Mouse (Mus musculus): ENCODE results near the gene Ttc9b.

Gene Ttc9b

DNA sequence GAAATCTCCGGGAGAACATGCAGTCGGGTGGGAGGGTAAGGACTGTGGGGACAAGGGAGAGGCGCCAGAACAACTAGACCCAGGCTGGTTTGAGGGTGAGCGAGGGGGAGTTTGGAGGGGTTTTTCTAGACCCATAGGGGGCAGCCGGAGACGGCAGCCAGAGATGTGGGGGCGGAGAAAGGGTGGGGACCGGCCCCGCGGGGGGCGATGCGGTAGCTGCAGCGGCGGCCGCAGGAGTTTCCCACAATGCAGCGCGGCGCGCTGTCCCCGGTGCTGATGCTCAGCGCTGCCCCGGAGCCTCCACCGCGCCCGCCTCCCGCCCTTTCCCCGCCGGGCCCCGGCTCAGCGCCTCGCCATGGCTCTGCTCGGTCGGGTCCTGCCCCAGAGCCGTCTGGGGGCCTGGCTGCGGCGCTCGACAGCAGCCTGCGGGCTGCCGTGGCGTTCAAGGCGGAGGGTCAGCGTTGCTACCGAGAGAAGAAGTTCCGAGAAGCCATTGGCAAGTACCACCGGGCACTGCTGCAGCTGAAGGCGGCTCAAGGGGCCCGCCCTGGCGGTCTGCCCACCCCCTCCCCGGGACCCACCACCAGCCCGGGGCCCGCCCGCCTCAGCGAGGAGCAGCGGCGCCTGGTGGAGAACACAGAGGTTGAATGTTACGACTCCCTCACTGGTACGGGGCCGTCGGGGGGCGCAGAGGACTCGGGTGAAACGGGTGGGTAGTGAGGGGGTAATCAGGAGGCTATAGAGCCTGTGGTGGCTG, at the start of gene Ttc9b:
Gene Ttc9b (plus strand): TSS at position 235 of the 757 bp plus-strand sequence.
- Histone ChIP-seq H3K9me3 (ENCODE audit: low read length) (no peaks in the 10 kb centered on the region), H3K4me3 (replicated peaks; ENCODE audit: low read length) (peak within 1 kb of the TSS; percentile 79), H3K36me3 (ENCODE audit: insufficient read depth, low read length) (no peaks in the 10 kb centered on the region), H3K27me3 (ENCODE audit: insufficient read depth, low read length) (peaks cover 57% of the 10 kb centered on the region), H3K4me1 (replicated peaks; ENCODE audit: low read depth, low read length) (peaks cover 57% of the 10 kb centered on the region)
- TF ChIP-seq CTCF (conservative IDR thresholded peaks at IDR 0.05; ENCODE audit: low read length) (no peak), NANOG (IDR thresholded peaks at IDR 0.05; ENCODE audit: borderline replicate concordance, low read length) (no peak), POU5F1 (IDR thresholded peaks at IDR 0.05; ENCODE audit: borderline replicate concordance, low read length) (no peak)

DNA sequence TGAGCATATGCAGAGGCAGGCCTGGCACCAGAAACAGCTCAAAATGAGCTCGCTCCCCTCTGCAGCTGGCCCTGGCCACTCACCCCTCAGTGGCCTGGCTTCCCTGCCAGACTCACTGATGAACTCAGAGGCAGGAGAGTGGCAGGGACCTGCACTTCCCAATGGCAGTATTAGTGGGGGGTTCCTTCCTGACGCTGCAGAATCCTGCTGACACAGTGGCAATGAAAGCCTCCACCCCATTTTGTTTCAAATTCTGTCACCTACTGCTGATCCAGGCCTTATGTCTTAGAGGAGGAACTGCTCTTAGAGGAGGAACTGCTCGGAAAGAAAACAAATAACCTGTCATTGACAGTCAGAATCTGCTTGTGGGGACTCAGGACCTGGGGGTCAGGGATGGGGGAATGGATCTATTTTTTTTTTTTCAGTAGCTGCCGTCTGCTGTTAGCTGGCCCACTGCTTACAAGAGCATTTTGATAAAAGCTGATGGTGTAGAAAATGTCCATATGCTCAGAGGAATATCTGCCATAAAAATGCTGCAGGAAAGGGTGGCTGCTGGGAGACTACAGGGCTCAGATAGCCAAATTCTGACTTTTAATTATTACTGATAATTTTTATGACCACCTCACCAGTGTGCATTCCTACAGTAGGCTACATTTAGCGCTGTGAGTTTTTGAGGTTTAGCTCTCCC, 48.9 kb upstream of the Ttc9b start:
- TF ChIP-seq POU5F1 (IDR thresholded peaks at IDR 0.05; ENCODE audit: borderline replicate concordance, low read length) (no peak), CTCF (conservative IDR thresholded peaks at IDR 0.05; ENCODE audit: low read length) (no peak), NANOG (IDR thresholded peaks at IDR 0.05; ENCODE audit: borderline replicate concordance, low read length) (no peak)
- Histone ChIP-seq H3K4me3 (replicated peaks; ENCODE audit: low read length) (no peak overlapping the region), H3K4me1 (replicated peaks; ENCODE audit: low read depth, low read length) (peaks cover 85% of the 10 kb centered on the region), H3K27me3 (ENCODE audit: insufficient read depth, low read length) (no peaks in the 10 kb centered on the region), H3K9me3 (ENCODE audit: low read length) (no peaks in the 10 kb centered on the region), H3K36me3 (ENCODE audit: insufficient read depth, low read length) (peaks cover 65% of the 10 kb centered on the region)

DNA sequence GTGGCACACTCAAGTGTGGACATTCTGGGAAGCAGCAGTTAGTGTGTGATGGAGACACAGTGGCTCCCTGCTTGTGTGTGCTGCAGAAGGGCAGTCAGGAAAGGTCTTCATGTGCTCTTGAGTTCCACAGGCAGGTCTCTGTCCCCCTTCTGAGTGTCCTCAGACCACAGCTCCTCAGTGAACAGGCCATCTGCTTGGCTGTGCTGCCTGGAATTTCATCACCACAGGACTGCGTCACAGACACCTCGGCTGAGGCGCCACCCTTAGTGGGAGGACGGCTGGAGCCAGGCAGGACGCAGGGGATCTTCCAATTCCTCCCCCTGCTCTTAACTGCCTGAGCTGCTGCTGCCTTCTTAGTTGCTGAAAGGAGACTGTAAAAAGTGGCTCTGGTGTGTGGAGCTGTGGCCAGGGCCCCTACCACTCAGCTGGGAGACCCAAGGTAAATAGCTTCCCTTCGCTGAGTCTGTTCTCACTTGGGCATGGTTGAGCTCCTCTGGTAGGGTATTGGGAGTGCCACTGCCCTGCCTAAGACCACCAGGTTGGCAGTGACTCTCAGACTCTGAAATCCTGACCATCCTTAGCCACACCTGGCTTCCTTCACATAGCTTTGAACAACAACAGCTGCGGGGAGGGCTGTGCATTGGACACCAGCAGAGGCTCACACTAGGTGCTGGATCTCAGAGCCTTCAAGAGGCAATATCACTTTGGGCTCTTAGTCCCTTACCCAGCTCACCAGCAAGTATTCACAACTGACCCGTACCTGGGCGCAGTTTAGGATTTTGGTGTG, 48.0 kb upstream of the Ttc9b start:
- H3K4me3 ChIP-seq (replicated peaks; ENCODE audit: low read length): no peak overlapping the region
- H3K36me3 ChIP-seq (ENCODE audit: insufficient read depth, low read length): peaks cover 72% of the 10 kb centered on the region
- peaks cover 85% of the 10 kb centered on the region for H3K4me1 ChIP-seq (replicated peaks; ENCODE audit: low read depth, low read length)
- H3K27me3 ChIP-seq (ENCODE audit: insufficient read depth, low read length): no peaks in the 10 kb centered on the region
- H3K9me3 ChIP-seq (ENCODE audit: low read length): no peaks in the 10 kb centered on the region
- no peak for TF ChIP-seq NANOG (IDR thresholded peaks at IDR 0.05; ENCODE audit: borderline replicate concordance, low read length)
- no peak for TF ChIP-seq CTCF (conservative IDR thresholded peaks at IDR 0.05; ENCODE audit: low read length)
- no peak for TF ChIP-seq POU5F1 (IDR thresholded peaks at IDR 0.05; ENCODE audit: borderline replicate concordance, low read length)

DNA sequence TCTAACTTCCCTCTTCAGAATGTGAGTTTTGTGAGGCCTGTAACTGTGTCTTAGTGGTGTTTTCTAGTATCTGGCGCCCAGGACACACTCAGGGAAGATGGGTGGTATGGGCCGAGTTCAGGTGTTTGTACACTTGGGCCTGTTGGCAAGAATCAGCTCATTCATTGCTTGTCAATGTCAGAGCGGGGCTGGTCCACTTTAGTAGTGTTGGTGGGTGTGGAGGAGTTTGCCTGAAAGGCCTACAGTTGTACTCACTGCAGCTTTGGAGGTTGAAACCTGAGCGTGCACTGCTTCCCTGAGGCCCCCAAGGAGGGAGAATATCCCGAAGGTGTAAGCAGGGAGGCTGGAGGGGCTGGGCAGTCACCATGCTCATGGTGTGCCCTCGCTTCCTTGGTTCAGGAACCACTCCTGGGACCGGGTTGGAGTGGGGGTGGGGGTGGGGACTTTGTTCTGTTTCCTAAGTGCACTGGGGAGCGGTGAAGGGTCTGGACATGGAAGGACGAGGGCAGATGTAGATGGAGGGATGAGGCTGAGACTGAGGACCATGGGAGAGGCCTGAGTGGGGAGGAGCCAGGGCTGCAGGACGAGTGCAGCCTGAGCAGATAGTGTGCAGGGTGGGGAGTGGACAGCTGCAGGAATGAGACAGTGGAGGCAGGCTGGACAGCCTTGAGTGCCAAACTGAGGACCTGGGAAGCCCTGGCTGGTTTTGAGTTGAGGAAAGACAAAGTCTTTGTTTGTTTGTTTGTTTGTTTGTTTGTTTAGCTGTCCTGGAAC, 47.0 kb upstream of the Ttc9b start:
- Histone ChIP-seq H3K27me3 (ENCODE audit: insufficient read depth, low read length) (no peaks in the 10 kb centered on the region), H3K4me3 (replicated peaks; ENCODE audit: low read length) (no peak overlapping the region), H3K36me3 (ENCODE audit: insufficient read depth, low read length) (peaks cover 81% of the 10 kb centered on the region), H3K9me3 (ENCODE audit: low read length) (no peaks in the 10 kb centered on the region), H3K4me1 (replicated peaks; ENCODE audit: low read depth, low read length) (peaks cover 81% of the 10 kb centered on the region)
- TF ChIP-seq POU5F1 (IDR thresholded peaks at IDR 0.05; ENCODE audit: borderline replicate concordance, low read length): no peak
- TF ChIP-seq NANOG (IDR thresholded peaks at IDR 0.05; ENCODE audit: borderline replicate concordance, low read length): no peak
- no peak for TF ChIP-seq CTCF (conservative IDR thresholded peaks at IDR 0.05; ENCODE audit: low read length)

DNA sequence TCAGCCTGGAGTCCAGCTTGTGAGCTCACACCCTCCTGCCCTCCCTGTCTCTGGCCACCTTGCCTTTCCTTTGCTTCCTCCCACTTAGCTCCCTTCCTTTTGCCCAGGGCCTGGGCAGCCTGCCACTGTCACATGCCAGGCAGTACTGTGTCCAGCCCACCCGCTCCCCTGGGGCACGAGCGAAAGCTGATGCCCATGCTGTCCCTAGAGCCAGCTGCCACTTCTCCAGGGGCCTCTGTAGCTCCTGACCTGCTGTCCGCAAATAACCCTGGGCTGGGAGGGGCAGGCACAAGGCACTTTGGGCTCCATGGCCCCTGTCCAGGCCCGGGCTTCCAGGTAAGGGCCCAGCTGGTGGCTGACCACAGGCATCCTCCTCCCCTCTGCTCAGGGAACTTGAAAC, 46.1 kb upstream of the Ttc9b start:
- Histone ChIP-seq H3K36me3 (ENCODE audit: insufficient read depth, low read length) (peaks cover 83% of the 10 kb centered on the region), H3K27me3 (ENCODE audit: insufficient read depth, low read length) (no peaks in the 10 kb centered on the region), H3K9me3 (ENCODE audit: low read length) (no peaks in the 10 kb centered on the region), H3K4me1 (replicated peaks; ENCODE audit: low read depth, low read length) (peaks cover 72% of the 10 kb centered on the region), H3K4me3 (replicated peaks; ENCODE audit: low read length) (no peak overlapping the region)
- TF ChIP-seq POU5F1 (IDR thresholded peaks at IDR 0.05; ENCODE audit: borderline replicate concordance, low read length) (no peak), CTCF (conservative IDR thresholded peaks at IDR 0.05; ENCODE audit: low read length) (no peak), NANOG (IDR thresholded peaks at IDR 0.05; ENCODE audit: borderline replicate concordance, low read length) (no peak)

DNA sequence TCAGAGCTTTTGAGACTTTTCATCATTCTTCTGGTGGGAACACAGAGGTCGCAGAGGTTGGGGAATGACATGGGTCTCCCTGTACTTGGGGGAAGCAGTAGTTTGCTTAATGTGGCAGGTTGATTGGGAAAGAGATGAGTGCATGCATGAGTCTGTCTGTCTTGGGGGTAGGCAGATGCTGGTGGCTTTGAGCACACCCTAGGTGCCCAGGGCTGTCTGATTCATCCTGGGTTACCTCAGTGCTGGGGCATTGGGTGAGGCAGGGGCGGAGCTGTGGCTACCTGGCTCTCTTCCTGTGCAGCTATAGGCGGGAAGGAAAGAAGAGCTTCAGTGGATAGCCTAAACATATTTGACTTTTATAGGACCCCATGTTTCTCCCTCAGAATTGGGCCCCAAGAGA, 45.6 kb upstream of the Ttc9b start:
- peaks cover 82% of the 10 kb centered on the region for H3K36me3 ChIP-seq (ENCODE audit: insufficient read depth, low read length)
- H3K9me3 ChIP-seq (ENCODE audit: low read length): no peaks in the 10 kb centered on the region
- no peak overlapping the region for H3K4me3 ChIP-seq (replicated peaks; ENCODE audit: low read length)
- no peaks in the 10 kb centered on the region for H3K27me3 ChIP-seq (ENCODE audit: insufficient read depth, low read length)
- TF ChIP-seq POU5F1 (IDR thresholded peaks at IDR 0.05; ENCODE audit: borderline replicate concordance, low read length) (no peak), CTCF (conservative IDR thresholded peaks at IDR 0.05; ENCODE audit: low read length) (no peak)
- H3K4me1 ChIP-seq (replicated peaks; ENCODE audit: low read depth, low read length): peaks cover 68% of the 10 kb centered on the region

DNA sequence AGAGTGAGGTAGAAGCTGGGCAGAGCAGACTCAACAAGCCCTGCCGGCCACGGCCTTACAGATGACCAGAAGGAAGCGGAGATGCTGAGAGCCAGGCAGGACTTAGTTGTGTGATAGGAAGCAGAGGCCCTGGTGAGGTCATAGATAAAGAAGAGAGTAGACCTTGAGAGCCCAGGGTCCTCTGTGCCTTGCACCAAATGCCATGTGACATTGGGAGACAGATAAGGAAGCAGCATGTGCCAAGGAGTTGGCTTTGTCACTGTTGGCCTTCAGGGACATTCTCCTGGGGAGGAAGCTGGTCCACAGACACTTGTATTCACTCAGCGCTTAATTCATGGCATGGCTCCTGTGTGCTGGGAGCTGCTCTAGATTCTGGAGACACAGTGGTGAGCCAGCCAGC, 44.4 kb upstream of the Ttc9b start:
- TF ChIP-seq POU5F1 (IDR thresholded peaks at IDR 0.05; ENCODE audit: borderline replicate concordance, low read length): no peak
- no peak for TF ChIP-seq NANOG (IDR thresholded peaks at IDR 0.05; ENCODE audit: borderline replicate concordance, low read length)
- TF ChIP-seq CTCF (conservative IDR thresholded peaks at IDR 0.05; ENCODE audit: low read length): no peak
- Histone ChIP-seq H3K27me3 (ENCODE audit: insufficient read depth, low read length) (no peaks in the 10 kb centered on the region), H3K36me3 (ENCODE audit: insufficient read depth, low read length) (peaks cover 81% of the 10 kb centered on the region), H3K4me1 (replicated peaks; ENCODE audit: low read depth, low read length) (peaks cover 58% of the 10 kb centered on the region), H3K4me3 (replicated peaks; ENCODE audit: low read length) (no peak overlapping the region), H3K9me3 (ENCODE audit: low read length) (no peaks in the 10 kb centered on the region)

Measured in E14TG2a.4 (cell line).